Mouse (Mus musculus): ENCODE measurements around the gene Prss29.

The Prss29 gene

GRCm38 (mm10) chr17:25345462-25345861 is 27.0 kb downstream of the Prss29 start, which contains the start of gene Tpsab1:
Tpsab1 (minus strand) TSS chr17:25345562.
- no peak for DNase-seq (ENCODE audit: low spot score in 2 of 2)

GRCm38 (mm10) chr17:25361291-25361690 is 42.8 kb downstream of the Prss29 start:
- DNase-seq (ENCODE audit: low spot score in 2 of 2) = no peak

- DNase-seq (ENCODE audit: low spot score in 2 of 2) = no peak
These were observed 45.3 kb downstream of the Prss29 start for GRCm38 (mm10) chr17:25363726-25364125.

- DNase-seq (ENCODE audit: low spot score in 2 of 2) = no peak
These were observed 47.6 kb downstream of the Prss29 start, which contains the start of gene Tpsb2 for GRCm38 (mm10) chr17:25366005-25366404. Tpsb2 (plus strand) TSS chr17:25366305.

GRCm38 (mm10) chr17:25368973-25369372 is 50.5 kb downstream of the Prss29 start, which contains the start of gene Tpsg1:
Tpsg1 (plus strand) TSS chr17:25369273.
- no peak for DNase-seq (ENCODE audit: low spot score in 2 of 2)

All from spleen, postnatal 4 days (tissue).